Mouse (Mus musculus) lung, postnatal 0 days (tissue): ENCODE measurements around the gene Gm10401. TPM values are rescaled to one million over a fixed set of nuclear protein-coding genes. Genes with fewer than 3 reads are reported as not detected.
"Not testable (repeated sequence)": the region's sequence is repeated elsewhere in the genome, so short reads cannot be mapped to it uniquely, and the experiment has no call there.

Experiments used
- ATAC-seq: fragments of 200-750 bp; cut with Nextera tagmentation; 2 replicates; pipeline ENCODE4 v1.8.0; 2017; ENCODE audit warnings: moderate library complexity
- DNase-seq: peaks from one replicate; pipeline ENCODE4 v3.0.0-alpha.2; 2016; ENCODE audit warnings: low spot score
- H3K27ac ChIP-seq: fragments of 300-500 bp; sonication (generic); 2 replicates; pipeline ENCODE4 v1.5.1; 2014; ENCODE audit warnings: antibody characterized with exemption, mild to moderate bottlenecking, low read length, mixed read lengths
- H3K27me3 ChIP-seq: fragments of 300-500 bp; sonication (generic); replicated peaks from 2 replicates; pipeline ENCODE4 v1.6.1; 2014; ENCODE audit warnings: low read length, mixed read lengths; ENCODE audit not compliant: insufficient read depth
- H3K36me3 ChIP-seq: fragments of 300-500 bp; sonication (generic); 2 replicates; pipeline ENCODE4 v1.6.1; 2014; ENCODE audit warnings: low read length, mixed read lengths; ENCODE audit not compliant: insufficient read depth
- H3K4me1 ChIP-seq: fragments of 300-500 bp; sonication (generic); 2 replicates; pipeline ENCODE4 v1.6.1; 2014; ENCODE audit warnings: antibody characterized with exemption, low read depth, low read length, mixed read lengths; ENCODE audit not compliant: insufficient read depth
- H3K4me2 ChIP-seq: fragments of 300-500 bp; sonication (generic); replicated peaks from 2 replicates; pipeline ENCODE4 v1.6.1; 2014; ENCODE audit warnings: low read depth, mild to moderate bottlenecking, low read length, moderate library complexity, mixed read lengths
- H3K4me3 ChIP-seq: fragments of 300-500 bp; sonication (generic); 2 replicates; pipeline ENCODE4 v1.5.1; 2014; ENCODE audit warnings: low read depth, low read length
- H3K9ac ChIP-seq: fragments of 300-500 bp; sonication (generic); replicated peaks from 2 replicates; pipeline ENCODE4 v1.6.1; 2014; ENCODE audit warnings: low read depth, mild to moderate bottlenecking
- H3K9me3 ChIP-seq: fragments of 300-500 bp; sonication (generic); 2 replicates; pipeline ENCODE4 v1.6.1; 2016; ENCODE audit warnings: low read length, mixed read lengths
- CTCF ChIP-seq: IDR thresholded peaks from 2 replicates; pipeline ENCODE4 v1.5.1; 2016; ENCODE audit warnings: antibody characterized with exemption, mild to moderate bottlenecking
- EP300 ChIP-seq: IDR thresholded peaks from 2 replicates; pipeline ENCODE4 v1.6.1; 2016; ENCODE audit warnings: antibody characterized with exemption, mild to moderate bottlenecking, control low read depth
- WGBS: fragments of 180-500 bp; shearing (Covaris S2); extraction: QIAGEN DNeasy Blood & Tissue Kit; methylation state at CpG from one replicate; pipeline ENCODE4 v1.1.7; 2014; 5-methylcytosine and 5-hydroxymethylcytosine counted together
- polyA plus RNA-seq: library from polyadenylated mRNA; unstranded; fragments of >200 nt; fragmentation: Nextera tagmentation; extraction: Ambion mirVana; gene quantifications from 2 replicates; pipeline ENCODE4 v1.2.1, GENCODE M21; 2015

Gene Gm10401
- polyA plus RNA-seq, 1 experiment from 2014 or later, result 32.4 TPM

DNA sequence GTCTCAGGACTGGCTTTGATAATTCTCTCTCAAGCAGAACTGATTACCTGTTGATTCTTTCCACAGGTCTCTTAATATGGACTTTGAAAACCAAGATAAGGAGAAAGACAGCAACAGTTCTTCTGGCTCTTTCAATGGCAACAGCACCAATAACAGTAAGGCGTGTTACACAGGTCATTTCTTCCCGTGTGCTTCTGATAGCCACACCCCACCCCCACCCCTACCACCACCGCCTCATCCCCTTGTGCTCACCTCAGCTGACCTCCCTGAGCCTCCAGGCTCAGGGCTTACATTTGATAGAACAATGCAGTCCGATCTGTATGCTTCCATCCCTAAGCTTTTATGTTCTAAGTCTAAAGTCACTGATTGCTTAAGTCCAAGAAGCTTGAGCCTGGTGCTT is 23.3 kb downstream of the Gm10401 start:
- H3K9me3 ChIP-seq, result no peaks in the 10 kb centered on the region
- 0 out of 2 replicates have a peak, but pooled peaks cover 4% of the 10 kb centered on the region for H3K36me3 ChIP-seq
- 81% methylated on average over 4 of the region's 4 CpGs for WGBS
- no peak for DNase-seq
- no peak for TF ChIP-seq CTCF
- TF ChIP-seq EP300, result no peak
- H3K4me1 ChIP-seq, result peaks cover 17% of the 10 kb centered on the region; the same call in 1 of the 2 replicates
- no peak overlapping the region for H3K4me2 ChIP-seq
- no peaks in the 10 kb centered on the region for H3K27me3 ChIP-seq
- no peak overlapping the region for H3K4me3 ChIP-seq
- no peak overlapping the region for H3K9ac ChIP-seq
- no peak overlapping the region for H3K27ac ChIP-seq
- no peak for ATAC-seq

DNA sequence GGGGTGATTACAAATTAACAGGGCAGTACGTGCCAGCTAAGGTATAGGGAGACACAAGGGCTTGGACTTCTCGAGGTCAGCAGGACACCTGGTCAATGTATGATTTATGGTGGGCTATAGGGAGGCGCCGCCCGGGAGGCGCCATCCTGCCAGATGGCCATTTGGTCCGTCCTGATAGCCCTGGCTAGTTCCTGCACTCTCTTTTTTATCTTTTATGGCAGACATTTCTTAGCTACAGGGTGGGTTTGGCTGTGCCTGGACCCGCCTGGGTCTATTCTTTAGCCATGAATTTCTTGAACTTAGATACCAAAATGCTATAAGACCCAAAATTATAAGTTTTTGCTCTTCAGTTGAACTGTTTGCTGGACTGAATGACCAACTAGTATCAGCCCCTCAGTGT is 24.8 kb downstream of the Gm10401 start:
- not testable (repeated sequence) for ATAC-seq, H3K9me3 ChIP-seq, H3K4me2 ChIP-seq, H3K4me3 ChIP-seq, H3K27me3 ChIP-seq, DNase-seq, H3K9ac ChIP-seq, H3K27ac ChIP-seq, H3K36me3 ChIP-seq
- H3K4me1 ChIP-seq, result peaks cover 17% of the 10 kb centered on the region; the same call in 1 of the 2 replicates
- 77% methylated on average over 8 of the region's 8 CpGs for whole genome bisulfite sequencing

DNA sequence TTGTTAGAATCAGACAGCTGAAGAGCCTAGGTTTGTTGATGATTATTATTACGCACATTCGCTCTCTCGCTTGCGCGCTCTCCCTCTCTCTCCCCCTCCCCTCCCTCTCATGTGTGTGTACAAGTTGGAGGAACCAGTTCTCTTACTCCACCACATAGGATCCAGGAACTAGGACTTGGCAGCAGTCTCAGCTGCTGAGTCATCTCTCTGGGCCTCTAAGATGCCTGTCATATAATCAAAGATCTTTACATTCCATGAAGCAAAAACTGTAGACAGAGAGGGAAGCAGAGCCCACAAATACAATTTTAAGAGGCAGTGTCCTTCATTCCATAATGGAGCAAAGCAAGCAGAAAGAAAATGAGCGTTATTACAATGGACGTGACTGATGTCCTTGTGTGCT is 26.0 kb downstream of the Gm10401 start:
- DNase-seq (peak; percentile 85), ATAC-seq (peak; percentile 87)

DNA sequence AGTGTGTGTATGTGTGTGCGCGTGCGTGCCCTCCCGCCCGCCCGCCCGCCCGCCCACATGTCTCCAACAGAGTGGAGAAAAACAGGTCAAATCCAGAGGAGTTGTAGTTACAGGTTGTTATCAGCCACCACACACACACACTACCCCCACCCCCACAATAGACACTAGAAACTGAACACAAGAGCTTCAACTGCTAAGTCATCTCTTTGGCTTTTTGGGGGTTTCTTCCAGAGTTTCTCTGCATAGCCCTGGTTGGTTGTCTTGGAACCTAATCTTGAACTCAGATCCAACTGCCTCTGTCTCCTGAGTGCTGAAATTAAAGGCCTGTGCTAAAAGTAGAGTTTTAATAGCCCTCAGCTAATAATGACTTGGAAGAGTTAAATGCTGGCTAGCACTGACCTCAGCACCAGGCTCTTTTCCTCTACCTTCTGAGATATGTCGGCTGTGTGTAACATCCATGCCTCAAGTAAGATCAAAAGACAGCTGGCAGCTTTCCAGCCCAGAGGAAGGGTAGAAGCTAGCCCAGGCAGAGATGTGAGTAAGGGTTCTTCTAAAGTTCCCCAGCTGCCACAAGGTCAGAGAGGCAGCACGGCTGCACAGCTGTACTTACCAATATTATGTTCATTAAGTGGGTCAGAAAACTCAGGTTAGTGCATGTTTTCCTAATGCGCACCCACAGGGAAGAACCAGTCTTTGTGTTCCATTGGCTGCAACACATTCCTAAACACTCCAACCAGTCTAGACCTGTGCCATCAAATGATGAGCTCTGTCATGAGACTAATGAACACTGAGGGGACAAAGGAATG is 26.8 kb downstream of the Gm10401 start:
- WGBS, result 83% methylated on average over 11 of the region's 11 CpGs
- Histone ChIP-seq H3K4me3 (no peak overlapping the region), H3K4me2 (no peak overlapping the region), H3K4me1 (peaks cover 17% of the 10 kb centered on the region; the same call in 1 of the 2 replicates), H3K27ac (no peak overlapping the region), H3K36me3 (0 out of 2 replicates have a peak, but pooled peaks cover 4% of the 10 kb centered on the region), H3K9me3 (no peaks in the 10 kb centered on the region), H3K9ac (no peak overlapping the region), H3K27me3 (no peaks in the 10 kb centered on the region)
- TF ChIP-seq CTCF (no peak), EP300 (no peak)
- DNase-seq (no peak), ATAC-seq (no peak)

More for the DNA sequence above, 26.0 kb downstream of the Gm10401 start:
- Histone ChIP-seq H3K4me1 (peaks cover 17% of the 10 kb centered on the region; the same call in 1 of the 2 replicates), H3K4me3 (no peak overlapping the region), H3K9ac (no peak overlapping the region), H3K9me3 (no peaks in the 10 kb centered on the region), H3K4me2 (no peak overlapping the region), H3K36me3 (0 out of 2 replicates have a peak, but pooled peaks cover 4% of the 10 kb centered on the region), H3K27me3 (no peaks in the 10 kb centered on the region), H3K27ac (0 out of 2 replicates have a peak overlapping the region, but pooled peaks have one; percentile 26)
- TF ChIP-seq CTCF (no peak), EP300 (0 out of 2 replicates have a peak, but pooled peaks have one; percentile 24)
- WGBS, result 44% methylated on average over 7 of the region's 7 CpGs

DNA sequence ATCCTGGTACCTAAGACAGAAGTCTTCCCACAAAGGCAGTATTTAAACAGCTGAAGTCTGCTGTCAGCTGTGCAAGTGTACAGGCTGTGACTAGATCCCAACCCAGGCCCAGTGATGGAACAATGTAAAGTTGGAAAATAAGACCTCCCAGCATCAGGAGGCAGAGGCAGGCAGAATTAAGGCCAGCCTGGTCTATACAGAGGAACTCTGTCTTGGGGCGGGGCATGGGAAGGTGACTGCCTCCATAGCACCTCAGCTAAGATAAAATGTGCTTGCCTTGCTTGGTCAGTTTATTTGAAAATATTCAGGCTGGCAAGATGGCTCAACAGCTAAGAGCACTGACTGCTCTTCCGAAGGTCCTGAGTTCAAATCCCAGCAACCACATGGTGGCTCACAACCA is 27.6 kb downstream of the Gm10401 start:
- H3K4me1 ChIP-seq, result peaks cover 17% of the 10 kb centered on the region; the same call in 1 of the 2 replicates
- H3K4me3 ChIP-seq, result no peak overlapping the region
- no peak for ATAC-seq
- H3K27ac ChIP-seq, result no peak overlapping the region
- TF ChIP-seq CTCF, result no peak
- no peak for TF ChIP-seq EP300
- WGBS, result 100% methylated on average over 2 of the region's 2 CpGs
- no peaks in the 10 kb centered on the region for H3K9me3 ChIP-seq
- 0 out of 2 replicates have a peak, but pooled peaks cover 4% of the 10 kb centered on the region for H3K36me3 ChIP-seq
- no peaks in the 10 kb centered on the region for H3K27me3 ChIP-seq
- no peak overlapping the region for H3K4me2 ChIP-seq
- DNase-seq, result no peak
- no peak overlapping the region for H3K9ac ChIP-seq

DNA sequence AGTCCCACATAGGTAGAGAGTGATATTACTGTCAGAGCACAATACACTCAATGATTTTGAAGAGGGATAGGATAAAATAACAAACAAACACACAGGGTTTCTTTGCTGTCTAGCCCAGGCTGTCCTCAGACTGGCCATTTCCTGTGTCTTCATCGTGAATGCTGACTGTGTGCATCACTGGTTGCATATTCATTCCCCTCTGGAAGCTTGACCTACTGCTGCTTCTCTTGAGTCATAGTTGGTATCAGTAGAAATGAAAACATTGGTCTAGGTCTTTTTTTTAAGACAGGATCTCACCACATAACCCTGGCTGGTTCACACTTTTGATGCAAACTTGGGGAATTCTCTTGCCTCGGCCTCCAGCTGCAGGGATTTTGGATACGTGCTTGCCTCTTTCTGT is 28.5 kb downstream of the Gm10401 start:
- H3K27me3 ChIP-seq, result no peaks in the 10 kb centered on the region
- no peaks in the 10 kb centered on the region for H3K9me3 ChIP-seq
- no peak overlapping the region for H3K4me2 ChIP-seq
- ATAC-seq (no peak), DNase-seq (no peak)
- H3K4me1 ChIP-seq, result peaks cover 17% of the 10 kb centered on the region; the same call in 1 of the 2 replicates
- no peak overlapping the region for H3K9ac ChIP-seq
- no peak overlapping the region for H3K4me3 ChIP-seq
- no peak overlapping the region for H3K27ac ChIP-seq
- no peaks in the 10 kb centered on the region for H3K36me3 ChIP-seq
- WGBS, result 73% methylated on average over 3 of the region's 3 CpGs
- TF ChIP-seq EP300, result no peak
- TF ChIP-seq CTCF, result no peak
